Mouse (Mus musculus): ENCODE results near the gene Nfatc2ip. TPM values are rescaled to one million over a fixed set of nuclear protein-coding genes. Genes with fewer than 3 reads are reported as not detected.

The Nfatc2ip gene
- polyA plus RNA-seq, 1 experiment from 2014 or later, result 2.1 TPM

DNA sequence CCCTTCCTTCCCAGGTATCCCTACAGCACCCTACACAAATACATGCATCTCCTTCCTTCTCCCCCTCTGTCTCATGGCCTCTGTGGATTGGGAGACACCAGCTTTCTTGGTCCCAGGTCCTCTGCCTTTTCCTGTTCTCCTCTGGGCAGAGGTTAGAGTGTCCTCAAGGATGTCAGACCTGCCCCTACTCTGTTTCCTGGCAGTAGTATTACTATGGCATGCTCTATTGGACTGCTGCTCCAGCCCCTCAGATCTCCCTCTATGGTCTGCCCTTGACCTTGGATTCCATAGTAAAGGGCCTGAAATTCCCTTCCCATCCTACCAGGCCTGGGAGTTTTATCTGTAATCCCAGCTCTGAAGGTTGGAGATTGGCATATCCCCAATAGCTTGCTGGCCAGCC is 33.6 kb upstream of the Nfatc2ip start:
- H3K4me2 ChIP-seq (ENCODE audit: low read length), result no peak overlapping the region

DNA sequence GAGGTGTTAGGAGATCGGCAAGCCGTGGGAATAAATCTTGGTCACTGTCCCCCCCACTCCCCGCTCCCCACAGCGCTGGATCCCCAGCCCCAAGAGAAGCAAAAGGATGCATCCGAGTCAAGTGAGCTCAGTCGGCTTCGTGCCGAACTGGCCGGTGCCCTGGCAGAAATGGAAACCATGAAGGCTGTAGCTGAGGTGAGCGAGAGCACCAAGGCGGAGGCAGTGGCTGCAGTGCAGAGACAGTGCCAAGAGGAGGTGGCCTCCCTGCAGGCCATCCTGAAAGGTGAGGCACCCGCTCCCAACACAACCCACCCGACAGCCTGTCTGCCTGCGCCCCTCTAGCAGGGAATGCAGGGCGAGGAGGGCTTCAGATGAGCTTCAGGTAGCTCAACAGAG is 33.0 kb upstream of the Nfatc2ip start:
- Histone ChIP-seq H3K9me3 (replicated peaks; ENCODE audit: control insufficient read depth, low read length, poor library complexity, severe bottlenecking) (no peaks in the 10 kb centered on the region), H3K27me3 (ENCODE audit: control insufficient read depth, insufficient read depth, low read depth, low read length) (no peaks in the 10 kb centered on the region), H3K36me3 (ENCODE audit: control insufficient read depth, insufficient read depth, low read length) (no peaks in the 10 kb centered on the region), H3K9ac (ENCODE audit: low read depth, low read length) (peak overlapping the region; percentile 86), H3K27ac (ENCODE audit: low read length) (peak overlapping the region; percentile 93), H3K4me2 (ENCODE audit: low read length) (peak overlapping the region; percentile 84), H3K4me1 (ENCODE audit: control insufficient read depth, insufficient read depth, low read length) (peaks cover 12% of the 10 kb centered on the region), H3K4me3 (ENCODE audit: low read depth, low read length) (peak overlapping the region; percentile 72)
- peak; percentile 20 for ATAC-seq
- 30% methylated on average over 15 of the region's 15 CpGs for WGBS

More for the DNA sequence above, 33.6 kb upstream of the Nfatc2ip start:
- no peaks in the 10 kb centered on the region for H3K27me3 ChIP-seq (ENCODE audit: control insufficient read depth, insufficient read depth, low read depth, low read length)
- no peak overlapping the region for H3K9ac ChIP-seq (ENCODE audit: low read depth, low read length)
- no peaks in the 10 kb centered on the region for H3K9me3 ChIP-seq (replicated peaks; ENCODE audit: control insufficient read depth, low read length, poor library complexity, severe bottlenecking)
- H3K4me1 ChIP-seq (ENCODE audit: control insufficient read depth, insufficient read depth, low read length), result peaks cover 12% of the 10 kb centered on the region
- ATAC-seq, result no peak
- H3K36me3 ChIP-seq (ENCODE audit: control insufficient read depth, insufficient read depth, low read length), result peaks cover 2% of the 10 kb centered on the region; the same call in 1 of the 2 replicates
- no peak overlapping the region for H3K4me3 ChIP-seq (ENCODE audit: low read depth, low read length)
- no peak overlapping the region for H3K27ac ChIP-seq (ENCODE audit: low read length)

DNA sequence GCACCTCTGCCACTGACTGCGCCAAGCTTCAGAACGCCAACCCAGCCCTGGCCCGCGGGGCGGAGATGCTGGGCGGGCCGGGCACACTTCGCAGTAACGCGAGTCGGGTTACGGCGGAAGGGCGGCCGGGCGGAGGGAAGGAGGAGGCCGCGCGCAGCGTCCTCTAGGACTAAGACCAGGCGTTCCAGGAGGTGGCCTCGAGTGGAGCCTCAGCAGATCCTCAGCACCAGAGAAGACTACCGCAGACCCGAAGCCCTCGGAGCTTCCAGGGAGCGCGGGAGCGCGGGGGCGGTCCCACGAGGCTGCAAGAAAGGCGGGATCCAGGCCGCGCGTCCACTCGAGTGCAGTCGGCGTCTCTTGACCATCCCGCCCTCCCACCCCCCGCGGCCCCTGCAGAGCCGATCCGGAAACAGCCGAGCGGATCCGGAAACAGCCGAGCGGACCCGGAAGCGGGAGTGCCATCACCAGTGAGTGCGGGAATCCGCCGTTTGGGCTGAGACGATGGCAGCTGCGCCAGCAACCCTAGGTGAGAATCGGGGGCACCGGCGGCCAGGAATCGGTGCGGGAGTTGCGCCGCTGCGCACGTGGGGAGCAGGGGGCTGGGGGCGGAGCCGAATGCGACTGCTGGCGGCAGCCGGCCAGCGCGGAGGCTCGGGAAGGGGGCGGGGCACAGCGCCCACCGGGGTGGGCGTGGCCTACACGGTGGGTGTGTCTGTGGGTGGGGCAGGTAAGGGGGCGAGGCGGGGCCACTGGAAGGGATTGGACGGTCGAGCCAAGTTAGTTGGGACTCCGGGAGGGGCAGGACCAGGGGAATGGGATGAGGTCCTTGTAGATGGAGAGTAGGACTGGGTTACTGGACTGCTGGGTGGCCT is 32.3 kb upstream of the Nfatc2ip start, which contains the start of gene Rabep2:
Gene Rabep2 (plus strand): TSS at position 129 of the 872 bp plus-strand sequence.
- peak within 1 kb of the TSS; percentile 72 for H3K4me3 ChIP-seq (ENCODE audit: low read depth, low read length)
- peak within 1 kb of the TSS; percentile 93 for H3K27ac ChIP-seq (ENCODE audit: low read length)
- under 1% methylated on average over 82 of the region's 82 CpGs for WGBS
- H3K9me3 ChIP-seq (replicated peaks; ENCODE audit: control insufficient read depth, low read length, poor library complexity, severe bottlenecking), result no peaks in the 10 kb centered on the region
- ATAC-seq, result peak; percentile 93
- H3K27me3 ChIP-seq (ENCODE audit: control insufficient read depth, insufficient read depth, low read depth, low read length), result no peaks in the 10 kb centered on the region
- H3K36me3 ChIP-seq (ENCODE audit: control insufficient read depth, insufficient read depth, low read length), result no peaks in the 10 kb centered on the region
- peaks cover 12% of the 10 kb centered on the region for H3K4me1 ChIP-seq (ENCODE audit: control insufficient read depth, insufficient read depth, low read length)
- peak within 1 kb of the TSS; percentile 86 for H3K9ac ChIP-seq (ENCODE audit: low read depth, low read length)
- H3K4me2 ChIP-seq (ENCODE audit: low read length), result peak within 1 kb of the TSS; percentile 84

DNA sequence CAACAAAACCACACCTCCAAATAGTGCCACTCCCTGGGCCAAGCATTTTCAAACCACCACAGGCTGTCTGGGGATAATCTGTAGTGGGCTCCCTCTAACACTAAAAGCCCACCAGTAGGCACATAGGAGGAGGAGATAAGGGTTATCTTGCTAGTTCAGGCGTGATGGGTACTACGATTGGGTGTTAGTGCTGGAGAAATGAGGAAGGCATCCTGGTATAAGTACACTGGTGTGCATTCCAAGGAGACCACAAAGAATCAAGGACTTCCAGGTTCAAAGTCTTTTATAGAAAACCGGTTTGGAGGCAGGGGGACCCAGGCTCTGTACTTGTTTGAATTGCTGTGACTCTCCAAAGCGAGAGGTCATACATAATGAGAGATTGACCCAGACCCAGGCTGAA is 31.6 kb upstream of the Nfatc2ip start:
- Histone ChIP-seq H3K27ac (ENCODE audit: low read length) (peak overlapping the region; percentile 93), H3K9ac (ENCODE audit: low read depth, low read length) (peak overlapping the region; percentile 86), H3K4me2 (ENCODE audit: low read length) (peak overlapping the region; percentile 84), H3K27me3 (ENCODE audit: control insufficient read depth, insufficient read depth, low read depth, low read length) (no peaks in the 10 kb centered on the region), H3K4me3 (ENCODE audit: low read depth, low read length) (peak overlapping the region; percentile 72), H3K4me1 (ENCODE audit: control insufficient read depth, insufficient read depth, low read length) (peaks cover 12% of the 10 kb centered on the region), H3K36me3 (ENCODE audit: control insufficient read depth, insufficient read depth, low read length) (no peaks in the 10 kb centered on the region), H3K9me3 (replicated peaks; ENCODE audit: control insufficient read depth, low read length, poor library complexity, severe bottlenecking) (no peaks in the 10 kb centered on the region)
- 15% methylated on average over 4 of the region's 4 CpGs for WGBS
- ATAC-seq, result peak; percentile 37; the same call in 1 of the 2 replicates

DNA sequence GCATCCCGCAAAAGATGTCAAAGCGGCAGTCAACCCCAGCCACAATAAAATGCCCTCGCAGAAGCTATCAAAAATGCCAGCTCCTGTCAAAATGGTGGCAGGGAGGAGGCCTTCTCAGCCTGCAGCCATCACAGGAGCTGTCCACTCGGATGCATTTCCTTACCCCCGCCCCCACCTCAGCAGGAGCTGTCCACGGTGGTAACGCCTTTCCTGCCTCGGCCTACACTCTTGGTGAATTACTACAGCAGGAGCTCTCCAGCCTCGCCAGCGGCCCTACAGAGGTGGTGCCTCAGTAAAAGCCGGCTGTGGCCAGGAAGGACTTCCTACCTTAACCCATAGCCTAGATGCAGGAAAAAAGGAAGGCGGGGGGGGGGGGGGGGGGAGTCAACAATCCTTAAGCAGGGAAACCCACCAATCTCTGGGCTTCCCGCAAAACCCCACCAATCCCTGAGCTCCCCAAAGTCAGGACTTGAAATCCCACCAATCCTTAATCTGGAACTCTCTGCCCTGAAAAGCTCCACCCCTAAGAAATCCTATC is 30.9 kb upstream of the Nfatc2ip start:
- 66% methylated on average over 12 of the region's 13 CpGs for WGBS
- Histone ChIP-seq H3K27ac (ENCODE audit: low read length) (no peak overlapping the region), H3K4me2 (ENCODE audit: low read length) (no peak overlapping the region), H3K36me3 (ENCODE audit: control insufficient read depth, insufficient read depth, low read length) (no peaks in the 10 kb centered on the region), H3K9ac (ENCODE audit: low read depth, low read length) (no peak overlapping the region), H3K4me3 (ENCODE audit: low read depth, low read length) (no peak overlapping the region), H3K4me1 (ENCODE audit: control insufficient read depth, insufficient read depth, low read length) (peaks cover 12% of the 10 kb centered on the region), H3K27me3 (ENCODE audit: control insufficient read depth, insufficient read depth, low read depth, low read length) (no peaks in the 10 kb centered on the region), H3K9me3 (replicated peaks; ENCODE audit: control insufficient read depth, low read length, poor library complexity, severe bottlenecking) (no peaks in the 10 kb centered on the region)
- ATAC-seq, result no peak

DNA sequence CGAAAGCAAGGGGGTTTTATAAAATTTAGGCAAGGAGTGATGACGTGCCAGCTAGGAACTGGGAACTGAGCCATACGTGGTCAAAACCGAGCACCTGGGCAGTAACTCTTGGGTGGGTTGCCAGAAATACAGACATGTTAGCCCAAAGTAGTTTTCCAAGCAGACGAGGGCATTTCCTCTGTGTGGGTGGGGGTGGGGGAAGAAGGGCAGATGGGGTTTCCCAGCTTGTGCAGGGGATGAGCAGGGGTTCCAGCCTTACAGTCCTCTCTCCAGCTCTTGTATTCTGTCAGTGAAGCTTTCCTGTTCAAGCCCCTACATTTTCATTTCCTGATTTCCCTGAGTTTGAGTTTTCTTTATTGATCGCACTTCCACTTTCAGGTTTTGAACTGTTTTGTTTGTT is 27.6 kb upstream of the Nfatc2ip start:
- Histone ChIP-seq H3K4me3 (ENCODE audit: low read depth, low read length) (no peak overlapping the region), H3K27ac (ENCODE audit: low read length) (no peak overlapping the region), H3K9ac (ENCODE audit: low read depth, low read length) (no peak overlapping the region), H3K27me3 (ENCODE audit: control insufficient read depth, insufficient read depth, low read depth, low read length) (no peaks in the 10 kb centered on the region), H3K9me3 (replicated peaks; ENCODE audit: control insufficient read depth, low read length, poor library complexity, severe bottlenecking) (no peaks in the 10 kb centered on the region), H3K4me2 (ENCODE audit: low read length) (no peak overlapping the region), H3K4me1 (ENCODE audit: control insufficient read depth, insufficient read depth, low read length) (peaks cover 5% of the 10 kb centered on the region; the same call in 1 of the 2 replicates), H3K36me3 (ENCODE audit: control insufficient read depth, insufficient read depth, low read length) (no peaks in the 10 kb centered on the region)
- no peak for ATAC-seq
- 89% methylated on average over 6 of the region's 6 CpGs for WGBS

DNA sequence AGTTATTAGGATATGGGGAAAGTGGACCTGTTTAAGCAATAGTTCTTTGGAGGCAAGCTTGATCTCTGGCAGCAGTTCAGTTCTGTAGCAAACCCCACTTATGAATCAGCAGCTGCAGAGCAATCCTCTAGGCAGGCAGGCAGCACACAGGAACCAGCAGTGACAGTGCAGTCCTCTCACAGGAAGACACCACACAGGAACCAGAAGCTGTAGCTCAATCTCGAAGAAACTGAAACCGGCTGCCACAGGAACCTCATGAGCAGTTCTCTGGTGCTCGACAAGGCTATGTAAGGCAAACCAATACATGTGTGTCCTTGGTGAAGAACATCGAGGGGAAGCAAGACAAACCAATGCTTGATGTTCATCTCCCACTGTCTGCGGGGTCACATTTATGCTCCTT is 25.2 kb upstream of the Nfatc2ip start:
- no peak overlapping the region for H3K27ac ChIP-seq (ENCODE audit: low read length)
- H3K9me3 ChIP-seq (replicated peaks; ENCODE audit: control insufficient read depth, low read length, poor library complexity, severe bottlenecking), result no peaks in the 10 kb centered on the region
- no peaks in the 10 kb centered on the region for H3K36me3 ChIP-seq (ENCODE audit: control insufficient read depth, insufficient read depth, low read length)
- no peaks in the 10 kb centered on the region for H3K27me3 ChIP-seq (ENCODE audit: control insufficient read depth, insufficient read depth, low read depth, low read length)
- H3K4me2 ChIP-seq (ENCODE audit: low read length), result no peak overlapping the region
- H3K4me3 ChIP-seq (ENCODE audit: low read depth, low read length), result no peak overlapping the region
- ATAC-seq, result no peak
- H3K4me1 ChIP-seq (ENCODE audit: control insufficient read depth, insufficient read depth, low read length), result no peaks in the 10 kb centered on the region
- WGBS, result 91% methylated on average over 5 of the region's 5 CpGs
- H3K9ac ChIP-seq (ENCODE audit: low read depth, low read length), result no peak overlapping the region

DNA sequence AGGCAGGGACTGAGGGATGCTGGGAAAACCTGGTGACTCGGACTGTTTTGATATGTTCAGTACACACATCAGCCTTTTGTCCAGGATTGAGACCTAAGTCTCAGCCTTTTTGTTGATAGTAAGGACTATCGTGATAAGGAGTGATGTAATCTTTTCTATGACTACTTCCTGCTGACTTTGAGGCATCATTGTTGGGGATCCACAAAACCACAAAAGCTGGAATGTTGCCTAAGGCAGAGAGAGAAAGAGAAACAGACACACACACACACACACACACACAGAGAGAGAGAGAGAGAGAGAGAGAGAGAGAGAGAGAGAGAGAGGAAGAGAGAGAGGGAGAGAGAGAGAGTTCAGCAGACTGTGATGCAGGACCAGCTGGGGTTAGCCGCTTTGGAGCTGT is 22.0 kb upstream of the Nfatc2ip start:
- H3K36me3 ChIP-seq (ENCODE audit: control insufficient read depth, insufficient read depth, low read length), result no peaks in the 10 kb centered on the region
- 0 out of 2 replicates have a peak, but pooled peaks cover 2% of the 10 kb centered on the region for H3K27me3 ChIP-seq (ENCODE audit: control insufficient read depth, insufficient read depth, low read depth, low read length)
- ATAC-seq, result no peak
- H3K4me1 ChIP-seq (ENCODE audit: control insufficient read depth, insufficient read depth, low read length), result no peaks in the 10 kb centered on the region
- H3K4me3 ChIP-seq (ENCODE audit: low read depth, low read length), result no peak overlapping the region
- no peak overlapping the region for H3K9ac ChIP-seq (ENCODE audit: low read depth, low read length)
- WGBS, result 69% methylated on average over 3 of the region's 3 CpGs
- H3K27ac ChIP-seq (ENCODE audit: low read length), result no peak overlapping the region
- H3K9me3 ChIP-seq (replicated peaks; ENCODE audit: control insufficient read depth, low read length, poor library complexity, severe bottlenecking), result no peaks in the 10 kb centered on the region
- no peak overlapping the region for H3K4me2 ChIP-seq (ENCODE audit: low read length)

DNA sequence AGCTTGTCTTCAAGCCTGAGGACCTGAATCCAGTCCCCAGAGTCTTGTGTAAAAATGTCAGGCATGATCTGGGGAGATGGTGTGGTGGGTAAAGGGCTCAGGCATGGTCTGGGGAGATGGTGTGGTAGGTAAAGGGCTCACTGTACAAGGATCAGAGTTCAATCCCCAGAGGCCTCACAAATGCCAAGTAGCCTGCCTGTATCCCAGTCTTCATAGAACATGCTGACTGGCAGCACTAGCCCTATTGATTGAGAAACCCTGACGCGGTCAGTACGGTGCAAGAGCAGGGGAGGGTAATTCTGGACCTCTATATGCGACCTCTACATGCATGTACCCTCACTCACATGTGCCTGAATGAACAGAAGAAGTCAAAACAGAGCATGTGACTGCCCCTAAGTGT is 21.1 kb upstream of the Nfatc2ip start:
- H3K27ac ChIP-seq (ENCODE audit: low read length), result no peak overlapping the region
- H3K36me3 ChIP-seq (ENCODE audit: control insufficient read depth, insufficient read depth, low read length), result no peaks in the 10 kb centered on the region
- ATAC-seq, result no peak
- no peak overlapping the region for H3K9ac ChIP-seq (ENCODE audit: low read depth, low read length)
- 75% methylated on average over 4 of the region's 4 CpGs for WGBS
- H3K4me1 ChIP-seq (ENCODE audit: control insufficient read depth, insufficient read depth, low read length), result no peaks in the 10 kb centered on the region
- H3K4me2 ChIP-seq (ENCODE audit: low read length), result no peak overlapping the region
- H3K9me3 ChIP-seq (replicated peaks; ENCODE audit: control insufficient read depth, low read length, poor library complexity, severe bottlenecking), result no peaks in the 10 kb centered on the region
- H3K4me3 ChIP-seq (ENCODE audit: low read depth, low read length), result no peak overlapping the region
- H3K27me3 ChIP-seq (ENCODE audit: control insufficient read depth, insufficient read depth, low read depth, low read length), result 0 out of 2 replicates have a peak, but pooled peaks cover 2% of the 10 kb centered on the region

Data from midbrain, embryonic 16.5 days (tissue).